Mouse (Mus musculus) brain, embryonic 14.5 days (tissue): Measurements from ENCODE around the gene Rbx1.

Source experiments
- CTCF ChIP-seq: fragments of 200-500 bp; IDR thresholded peaks from 2 replicates; pipeline ENCODE4 v1.5.1; 2012; ENCODE audit warnings: inconsistent platforms, mild to moderate bottlenecking, moderate library complexity, borderline replicate concordance; ENCODE audit not compliant: insufficient read depth, insufficient read length; ENCODE audit errors: extremely low read depth
- POLR2A ChIP-seq: fragments of 200-500 bp; IDR thresholded peaks from 2 replicates; pipeline ENCODE4 v1.6.1; 2012; ENCODE audit warnings: mild to moderate bottlenecking, inconsistent platforms, borderline replicate concordance; ENCODE audit not compliant: poor library complexity, insufficient read depth, insufficient read length, severe bottlenecking; ENCODE audit errors: extremely low read depth

GRCm38 (mm10) chr15:81523169-81523871, 57.2 kb downstream of the Rbx1 start:
- TF ChIP-seq CTCF (no peak), POLR2A (peak; percentile 83; the same call in 1 of the 2 replicates)
